Mouse (Mus musculus) urinary bladder, adult 2 months (tissue): Measurements from ENCODE around the gene Pgrmc2. TPM values are rescaled to one million over a fixed set of nuclear protein-coding genes. Genes with fewer than 3 reads are reported as not detected.

Experiments
- DNase-seq: peaks from one replicate; pipeline ENCODE4 v3.0.0; 2022; ENCODE audit warnings: low spot score
- polyA plus RNA-seq: library from polyadenylated mRNA; depleted of rRNA; stranded (reverse); fragments of >200 nt; gene quantifications from 2 replicates; pipeline ENCODE4 v1.2.3, GENCODE M21; 2012

Gene Pgrmc2
- polyA plus RNA-seq, 1 experiment: 31.8 TPM

DNA sequence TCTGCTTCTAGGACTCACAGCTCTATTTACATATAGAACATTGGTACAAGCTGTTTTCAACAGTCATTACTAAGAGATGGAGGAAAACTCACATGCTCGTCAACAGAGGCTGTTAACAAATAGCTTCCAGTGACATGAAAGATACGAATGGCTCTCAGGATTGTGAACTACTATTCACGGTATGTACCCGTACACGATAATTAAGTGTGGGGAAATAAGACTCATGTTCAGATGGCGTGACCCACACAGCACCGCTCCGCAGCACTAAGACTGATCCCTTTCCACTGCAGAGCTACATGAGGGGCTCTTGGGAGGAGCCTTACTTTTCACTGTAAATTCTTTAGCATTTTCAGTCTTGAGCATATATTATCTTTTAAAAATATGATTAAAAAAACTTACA lies 7.5 kb downstream of the Pgrmc2 start:
- DNase-seq: no peak

DNA sequence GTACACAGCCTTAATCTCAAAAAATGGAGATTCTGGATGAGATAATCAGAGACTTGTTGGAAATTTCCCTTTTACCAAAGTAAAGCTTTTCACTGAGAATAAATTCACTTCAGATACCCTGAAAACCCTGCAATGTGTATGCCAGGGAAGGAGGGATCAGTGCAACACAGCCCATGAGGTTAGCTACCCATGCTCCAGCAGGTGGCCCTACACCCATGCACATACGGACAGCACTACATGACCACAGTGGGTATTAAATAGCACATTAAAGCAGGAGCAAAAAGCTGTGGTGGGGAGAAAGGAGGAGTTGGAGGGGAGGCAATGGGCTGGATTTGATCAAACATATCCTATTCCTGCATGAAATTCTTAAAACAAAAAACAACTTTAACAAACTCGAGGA lies 12.3 kb downstream of the Pgrmc2 start:
- DNase-seq: no peak

DNA sequence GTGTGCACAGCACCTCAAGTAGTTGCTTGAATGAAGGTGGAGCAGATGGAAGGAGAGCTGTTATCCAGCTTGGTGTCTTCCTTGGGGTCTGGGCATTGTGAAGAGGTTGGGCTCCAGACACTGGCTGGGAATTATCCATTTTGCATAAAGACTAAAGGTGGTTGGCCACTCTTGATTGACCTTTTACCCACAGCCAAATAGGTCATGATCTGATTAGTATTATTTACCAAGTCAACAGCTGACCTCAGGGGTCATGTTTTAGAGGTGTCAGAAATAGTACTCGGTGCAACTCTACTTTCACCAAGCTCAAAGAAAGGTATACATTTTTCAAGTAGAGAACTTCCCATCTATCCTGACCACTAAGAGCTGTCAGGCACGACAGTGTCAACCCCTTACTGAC lies 17.5 kb downstream of the Pgrmc2 start:
- DNase-seq: no peak

DNA sequence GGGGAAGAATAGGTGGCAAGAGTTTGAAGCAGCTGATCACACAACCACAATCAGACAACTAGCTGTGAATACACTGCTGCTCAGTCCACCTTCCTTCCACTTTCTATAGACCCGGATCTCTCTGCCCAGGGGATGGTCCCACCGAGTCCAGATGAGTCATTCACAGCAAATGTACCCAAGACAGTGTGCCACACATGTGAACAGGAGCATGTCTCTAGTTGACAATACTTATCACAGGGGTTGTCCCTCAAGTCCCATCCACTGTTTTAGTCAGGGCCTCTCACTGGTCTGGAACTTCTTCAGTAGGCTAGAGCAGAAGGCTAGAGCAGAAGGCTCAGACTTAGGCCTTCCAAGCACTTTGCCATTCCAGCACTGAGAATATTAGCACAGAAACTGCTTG lies 20.1 kb downstream of the Pgrmc2 start:
- no peak for DNase-seq

DNA sequence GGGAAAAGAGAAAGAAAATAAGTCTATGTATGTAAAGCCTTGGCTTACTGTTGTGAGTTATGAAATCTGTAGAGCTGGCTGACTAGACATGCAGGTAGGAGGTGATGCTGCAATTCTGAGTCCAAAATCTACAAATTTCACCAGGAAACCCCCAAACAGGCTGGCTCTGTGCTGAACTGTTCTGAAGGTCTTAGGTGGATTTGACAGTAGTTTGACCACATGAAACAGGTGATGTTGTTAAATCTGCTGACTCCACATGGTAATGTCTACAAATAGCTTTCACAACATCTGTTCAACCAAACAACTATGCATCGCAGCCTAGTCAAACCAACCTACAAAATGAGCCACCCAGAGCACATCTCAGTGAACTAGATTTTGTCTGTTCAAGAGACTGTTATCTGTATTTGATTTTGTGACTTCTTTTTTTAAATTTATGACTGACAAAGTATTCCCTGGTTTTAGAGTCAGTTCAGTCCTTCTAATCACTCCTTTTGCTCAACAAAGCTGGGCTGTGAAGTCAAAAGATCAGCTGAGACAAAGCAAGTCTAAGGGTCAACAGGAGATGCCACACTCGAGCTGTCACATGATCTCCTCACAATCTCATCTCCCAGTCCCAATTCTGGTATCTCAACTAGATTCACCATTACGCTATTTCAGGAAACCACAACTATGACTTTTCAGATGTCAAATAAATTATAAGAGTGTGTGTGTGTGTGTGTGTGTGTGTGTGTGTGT lies 20.8 kb downstream of the Pgrmc2 start:
- DNase-seq: no peak

DNA sequence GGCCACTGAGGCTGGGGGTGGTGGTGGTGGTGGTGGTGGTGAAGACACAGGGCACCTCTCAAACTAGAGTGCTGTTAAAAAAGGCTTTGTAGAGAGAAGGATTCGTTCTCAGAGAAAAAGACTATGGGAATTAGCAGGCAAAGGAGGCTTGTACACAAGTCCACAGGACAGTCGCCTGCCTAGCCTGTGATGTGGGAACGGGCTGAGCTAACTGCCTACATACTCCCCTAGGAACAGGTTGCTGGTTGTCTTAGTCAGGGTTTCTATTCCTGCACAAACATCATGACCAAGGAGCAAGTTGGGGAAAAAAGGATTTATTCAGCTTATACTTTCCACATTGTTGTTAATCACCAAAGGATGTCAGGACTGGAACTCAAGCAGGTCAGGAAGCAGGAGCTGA lies 23.6 kb downstream of the Pgrmc2 start:
- DNase-seq: no peak

DNA sequence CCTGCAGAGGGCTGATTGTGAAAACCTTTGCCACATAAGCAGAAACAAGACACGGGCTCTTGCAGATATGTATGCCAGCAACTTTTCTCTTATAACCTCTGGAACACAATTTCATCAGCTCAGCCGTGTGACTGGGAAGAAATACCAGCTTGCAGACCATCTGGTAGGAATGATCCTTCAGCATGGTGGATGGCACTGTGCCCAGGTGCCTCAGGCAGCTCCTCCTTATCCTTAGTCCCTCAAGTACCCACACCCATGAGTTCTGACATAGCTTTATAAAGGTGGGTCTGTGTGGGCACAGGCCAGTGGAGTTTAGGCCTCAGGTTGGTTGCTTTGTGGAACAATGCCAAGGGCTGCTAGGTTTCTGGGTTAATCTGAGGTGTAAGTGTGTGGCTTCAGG lies 24.5 kb downstream of the Pgrmc2 start:
- DNase-seq: no peak

DNA sequence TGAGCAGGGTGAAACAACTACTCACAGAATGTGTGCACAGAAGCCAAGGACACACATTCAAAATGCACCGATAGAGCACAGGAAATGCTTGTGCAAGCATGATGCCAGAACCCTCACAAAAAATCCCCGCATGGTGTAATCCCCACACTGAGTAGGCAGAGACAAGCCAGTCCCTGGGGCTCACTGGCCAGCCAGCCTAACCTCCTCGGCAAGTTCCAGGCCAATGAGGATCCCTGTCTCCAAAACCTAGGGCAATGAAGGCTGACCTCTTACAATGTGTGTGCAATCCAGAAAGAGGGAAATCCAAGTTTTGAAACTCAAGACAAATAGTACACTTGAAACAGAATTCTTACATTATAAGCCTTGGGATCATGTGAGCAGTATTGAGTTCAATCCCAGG lies 29.5 kb downstream of the Pgrmc2 start:
- no peak for DNase-seq

DNA sequence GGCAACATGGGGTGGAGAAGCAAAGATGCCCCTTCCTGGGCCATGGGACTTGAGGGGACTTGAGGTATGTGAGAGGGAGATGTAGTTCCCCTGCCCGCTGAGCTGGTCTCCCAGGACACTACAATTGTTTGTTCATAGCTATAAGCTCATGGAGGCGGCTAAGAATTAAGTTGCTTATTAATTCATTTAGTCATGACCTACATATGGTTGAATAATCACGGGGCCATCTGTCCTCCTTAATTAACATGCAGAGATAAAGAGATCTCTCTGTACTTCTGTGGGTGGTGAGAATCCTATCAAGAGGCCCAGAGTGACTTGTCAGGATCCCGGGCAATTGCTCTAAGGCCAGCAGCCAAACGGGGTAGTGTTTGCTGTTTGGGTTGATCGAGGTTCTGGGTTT lies 35.0 kb downstream of the Pgrmc2 start:
- no peak for DNase-seq

DNA sequence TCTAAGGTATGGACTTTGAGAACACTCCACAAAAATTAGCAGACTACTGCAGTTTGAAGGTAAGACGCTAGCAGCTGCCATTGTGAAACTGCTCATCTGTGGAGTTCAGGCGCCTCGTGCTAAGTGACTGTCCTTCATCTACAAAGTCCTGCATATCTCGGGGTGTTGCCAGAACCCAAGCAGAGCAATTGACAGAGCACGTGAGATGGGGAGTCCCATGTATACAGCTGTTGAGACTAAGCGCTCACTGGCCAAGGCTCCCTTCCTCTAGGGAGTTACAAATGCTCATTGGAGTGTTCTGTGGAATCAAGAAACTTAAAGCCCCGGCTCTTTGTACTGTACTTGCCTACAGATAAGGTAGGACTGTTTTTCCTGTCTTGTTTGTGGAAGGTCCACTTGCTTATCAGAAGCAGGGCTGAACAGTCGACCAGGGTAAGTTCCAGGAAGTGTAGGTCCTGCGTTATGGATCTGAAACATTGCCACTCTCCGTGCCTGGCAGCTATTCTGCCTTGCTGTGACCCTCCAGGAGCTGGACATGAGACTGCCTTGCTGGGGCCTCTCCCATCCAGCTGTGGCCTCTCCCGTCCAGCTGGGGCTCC lies 39.0 kb downstream of the Pgrmc2 start:
- no peak for DNase-seq

DNA sequence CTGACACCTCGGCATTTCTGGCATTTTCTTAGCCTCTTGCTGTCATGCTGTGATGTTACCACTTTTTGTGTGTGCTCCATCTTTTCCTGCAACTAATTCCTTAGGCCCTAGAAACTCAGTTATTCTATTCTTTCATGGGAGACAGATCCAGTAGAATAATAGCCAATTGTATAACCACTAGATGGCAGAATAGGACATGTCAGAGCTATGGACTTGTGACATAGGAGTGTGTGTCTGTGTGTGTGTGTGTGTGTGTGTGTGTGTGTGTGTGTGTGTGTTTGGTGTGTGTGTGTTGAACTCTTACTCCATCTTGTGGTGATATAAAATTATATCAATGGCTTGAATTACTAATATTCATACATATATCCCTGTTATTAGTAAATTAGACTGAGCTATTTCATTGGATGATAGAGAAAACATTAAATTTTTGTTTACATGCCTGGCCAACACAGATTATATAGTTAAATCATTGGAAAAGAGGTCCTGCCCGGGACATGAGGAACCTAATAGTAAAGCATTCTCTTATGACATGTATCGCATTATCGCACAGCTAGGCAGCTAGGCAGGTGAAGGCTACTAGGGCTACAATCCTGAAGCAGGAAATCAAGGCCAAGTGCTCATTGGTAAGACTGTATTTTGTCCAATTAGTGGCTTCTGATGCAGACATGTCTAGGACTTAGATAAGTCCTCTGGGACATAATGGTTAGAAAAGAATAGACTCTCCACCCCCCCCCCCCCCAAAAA lies 40.5 kb downstream of the Pgrmc2 start:
- no peak for DNase-seq

DNA sequence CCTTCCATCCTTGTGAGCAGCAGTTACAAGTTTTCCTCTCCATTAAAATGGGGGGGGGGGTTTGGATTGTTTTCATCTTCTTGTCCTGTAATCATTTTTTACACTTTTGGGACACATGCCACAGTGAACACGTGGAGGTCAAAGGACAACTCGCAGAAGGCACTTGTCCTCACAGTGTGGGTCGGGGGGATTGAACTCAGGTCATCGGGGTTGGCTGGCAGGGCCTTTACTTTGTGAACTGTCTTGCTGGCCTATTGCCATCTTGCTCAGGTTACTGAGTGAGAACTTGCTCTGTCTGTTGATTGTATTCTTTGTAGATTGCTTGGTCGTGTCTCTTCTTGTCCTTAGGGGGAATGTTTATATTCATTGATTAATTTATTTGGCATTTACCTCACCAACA lies 41.6 kb downstream of the Pgrmc2 start:
- no peak for DNase-seq

DNA sequence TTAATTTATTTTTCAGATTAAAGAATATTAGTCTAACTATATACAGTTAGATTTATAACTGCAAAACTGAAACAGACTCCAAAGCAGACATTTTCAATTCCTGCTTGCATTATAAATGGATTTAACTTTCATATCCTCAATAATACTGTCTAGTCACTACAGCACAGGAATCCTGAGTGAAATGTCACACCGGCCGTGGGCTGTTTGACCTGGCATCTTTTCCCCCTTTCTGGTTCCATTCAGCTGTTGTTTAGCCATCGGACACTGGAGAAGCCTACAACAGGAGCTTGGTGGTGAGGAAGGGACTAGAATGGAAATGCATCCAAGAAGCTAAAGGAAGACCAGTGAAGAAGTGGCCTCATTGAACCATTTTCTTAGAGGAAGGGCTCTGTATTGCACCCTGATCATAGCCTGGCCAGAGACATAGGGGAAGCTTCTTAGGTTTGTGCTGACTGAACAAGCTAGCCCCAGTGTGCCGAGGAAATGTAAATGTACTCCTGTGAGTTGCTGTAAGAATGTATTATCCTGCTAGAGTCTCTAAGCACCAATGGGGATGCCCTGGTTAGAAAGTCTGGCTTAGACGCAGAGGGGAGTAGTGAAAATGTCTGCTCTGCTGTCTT lies 44.4 kb downstream of the Pgrmc2 start:
- DNase-seq: no peak

DNA sequence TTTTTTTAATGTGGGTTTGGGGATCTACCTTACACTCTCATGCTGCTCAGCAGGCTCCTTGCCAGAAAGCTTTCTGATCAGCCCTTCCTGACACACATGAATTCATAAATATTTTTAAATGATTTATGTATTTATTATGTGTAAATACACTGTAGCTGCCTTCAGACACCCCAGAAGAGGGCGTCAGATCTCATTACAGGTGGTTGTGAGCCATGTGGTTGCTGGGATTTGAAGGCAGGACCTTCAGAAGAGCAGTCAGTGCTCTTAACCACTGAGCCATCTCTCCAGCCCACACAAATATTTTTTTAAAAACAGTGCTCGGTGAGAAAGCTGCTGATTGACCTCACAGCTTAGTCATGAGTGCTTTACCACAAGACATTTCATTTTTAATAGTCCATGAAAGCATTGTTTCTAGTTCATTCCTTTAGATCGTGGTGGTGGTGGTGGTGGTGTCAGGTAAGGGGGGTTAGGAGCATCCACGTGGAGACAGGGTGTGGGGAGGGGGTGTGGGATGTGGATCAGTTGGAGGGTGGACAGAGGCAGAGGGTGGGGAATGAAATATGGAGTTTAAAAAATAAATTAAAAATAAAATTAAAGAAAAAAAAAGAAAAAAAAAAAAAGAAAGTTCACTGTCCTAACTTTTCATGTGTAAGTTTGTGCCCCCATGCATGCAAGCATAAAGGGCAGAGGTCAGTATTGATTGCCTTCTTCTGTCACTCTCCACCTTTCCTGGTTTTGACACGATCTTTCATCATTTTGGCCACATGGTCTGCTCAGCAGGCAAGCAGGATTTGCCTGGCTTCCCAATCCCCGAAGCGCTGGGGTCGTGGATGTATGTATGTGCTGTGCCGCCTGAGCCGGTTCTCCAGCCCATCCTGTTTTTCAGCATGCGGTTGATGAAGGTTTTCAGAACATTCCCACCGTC lies 51.3 kb downstream of the Pgrmc2 start:
- no peak for DNase-seq

DNA sequence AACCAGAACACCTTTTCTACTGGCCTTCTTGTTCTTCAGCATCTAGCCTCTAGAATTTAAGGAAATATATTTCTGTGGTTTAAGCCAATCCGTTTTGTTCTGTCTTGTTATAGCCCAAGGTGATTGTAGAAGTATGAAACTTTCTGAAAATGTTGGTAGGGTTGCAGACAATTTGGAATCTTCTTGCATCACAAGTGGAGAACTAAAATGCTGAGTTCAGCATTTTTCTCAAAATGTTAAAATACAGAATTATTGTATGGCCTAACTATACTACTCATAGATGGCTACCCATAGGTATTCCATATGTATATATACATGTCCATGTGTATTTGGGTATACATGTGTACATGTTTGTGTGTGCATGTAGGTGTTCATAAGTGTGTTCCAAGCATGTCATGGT lies 52.1 kb downstream of the Pgrmc2 start:
- DNase-seq: no peak

DNA sequence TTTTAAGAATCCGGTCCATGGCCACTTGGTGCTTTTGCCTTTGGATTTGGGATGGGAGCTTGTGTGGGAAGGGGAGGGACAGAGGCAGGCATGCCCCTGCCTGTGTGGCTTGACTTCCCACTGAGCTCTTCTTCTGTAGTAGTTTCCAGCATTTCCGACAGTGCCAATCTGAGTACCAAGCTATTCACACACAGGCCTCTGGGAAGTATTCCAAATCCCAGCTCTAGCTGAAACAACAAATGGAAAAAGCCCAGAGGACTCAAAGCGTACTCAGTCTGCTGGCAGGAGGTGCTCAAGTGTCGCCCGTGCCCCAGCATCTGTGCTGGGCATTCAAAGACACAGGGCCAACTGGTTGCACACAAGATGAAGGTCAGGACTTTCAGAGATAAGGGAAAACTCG lies 60.9 kb downstream of the Pgrmc2 start:
- DNase-seq: no peak

DNA sequence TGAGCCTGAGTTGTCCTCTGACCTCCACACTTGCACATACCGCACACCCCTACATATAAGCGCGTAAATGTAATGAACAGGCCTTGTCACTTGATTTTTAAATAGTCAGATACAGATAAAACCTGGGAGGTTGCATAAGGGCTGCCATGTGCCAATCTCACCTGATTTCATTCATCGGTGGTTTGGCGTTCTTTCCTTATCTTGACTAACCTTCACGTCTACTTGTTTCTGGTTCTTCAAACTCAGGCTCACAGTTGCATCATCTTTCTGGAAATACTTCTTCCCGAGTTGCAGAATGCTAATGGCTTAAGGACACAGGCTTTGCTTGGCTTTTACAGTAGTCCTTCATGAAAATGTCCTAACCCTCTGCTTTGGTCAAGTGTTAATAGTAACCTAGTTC lies 62.2 kb downstream of the Pgrmc2 start:
- DNase-seq: no peak

DNA sequence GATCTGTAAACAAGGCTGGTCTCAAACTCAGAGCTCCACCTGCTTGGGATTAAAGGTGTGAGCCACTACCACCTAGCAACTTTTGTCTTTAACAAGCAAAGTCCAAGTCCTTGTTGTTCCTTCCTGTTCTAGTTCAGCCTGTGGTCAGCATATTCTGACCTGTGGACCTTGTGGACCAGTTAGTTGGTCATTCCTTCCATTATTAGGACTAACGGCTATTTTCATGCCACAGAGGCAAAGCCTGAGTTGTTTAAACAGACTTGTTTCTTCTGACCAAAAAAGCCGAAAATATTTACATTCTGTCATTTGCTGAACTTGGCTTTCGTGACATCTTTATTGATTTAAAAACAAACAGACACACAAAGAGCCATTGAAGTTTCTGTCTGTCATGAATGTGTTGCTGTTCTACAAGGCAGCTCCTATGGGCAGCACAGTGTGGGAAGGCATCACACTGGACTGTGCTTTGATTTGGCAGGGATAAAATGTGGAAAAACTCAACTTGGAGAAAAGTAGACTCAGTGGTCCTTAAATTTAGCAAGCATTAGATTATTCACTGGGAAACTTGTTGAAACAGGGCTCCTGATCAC lies 64.7 kb downstream of the Pgrmc2 start:
- no peak for DNase-seq
